Mouse (Mus musculus) limb, embryonic 13.5 days (tissue): ENCODE data around the gene Nufip2. TPM values are rescaled to one million over a fixed set of nuclear protein-coding genes. Genes with fewer than 3 reads are reported as not detected.

Source experiments
- ATAC-seq: fragments of 200-750 bp; cut with Nextera tagmentation; 2 replicates; pipeline ENCODE4 v1.8.0; 2017; ENCODE audit warnings: low read depth, moderate number of reproducible peaks, moderate TSS enrichment; ENCODE audit not compliant: low FRiP score
- H3K27ac ChIP-seq: fragments of 300-500 bp; sonication (generic); 2 replicates; pipeline ENCODE4 v1.5.1; 2015; ENCODE audit warnings: inconsistent platforms, mild to moderate bottlenecking, moderate library complexity
- H3K27me3 ChIP-seq: fragments of 300-500 bp; sonication (generic); 2 replicates; pipeline ENCODE4 v1.6.1; 2015; ENCODE audit warnings: mild to moderate bottlenecking, inconsistent platforms
- H3K36me3 ChIP-seq: fragments of 300-500 bp; sonication (generic); 2 replicates; pipeline ENCODE4 v1.6.1; 2015; ENCODE audit warnings: inconsistent platforms, mild to moderate bottlenecking, moderate library complexity
- H3K4me1 ChIP-seq: fragments of 300-500 bp; sonication (generic); 2 replicates; pipeline ENCODE4 v1.6.1; 2015; ENCODE audit warnings: inconsistent platforms
- H3K4me2 ChIP-seq: fragments of 300-500 bp; sonication (generic); replicated peaks from 2 replicates; pipeline ENCODE4 v1.6.1; 2015; ENCODE audit warnings: inconsistent platforms, mild to moderate bottlenecking, moderate library complexity
- H3K4me3 ChIP-seq: fragments of 300-500 bp; sonication (generic); 2 replicates; pipeline ENCODE4 v1.5.1; 2015; ENCODE audit warnings: moderate library complexity, mild to moderate bottlenecking, inconsistent platforms
- H3K9ac ChIP-seq: fragments of 300-500 bp; sonication (generic); 2 replicates; pipeline ENCODE4 v1.6.1; 2015; ENCODE audit warnings: mild to moderate bottlenecking, inconsistent platforms
- H3K9me3 ChIP-seq: fragments of 300-500 bp; sonication (generic); 2 replicates; pipeline ENCODE4 v1.6.1; 2016; ENCODE audit warnings: inconsistent platforms
- WGBS: fragments of 180-500 bp; shearing (Covaris S2); methylation state at CpG from one replicate; pipeline ENCODE4 v1.1.7; 2015; 5-methylcytosine and 5-hydroxymethylcytosine counted together
- polyA plus RNA-seq: library from polyadenylated mRNA; unstranded; fragments of >200 nt; fragmentation: Nextera tagmentation; extraction: Ambion mirVana; gene quantifications from 2 replicates; pipeline ENCODE4 v1.2.1, GENCODE M21; 2015

Gene Nufip2
- polyA plus RNA-seq, 1 experiment from 2014 or later = 4.7 TPM

GRCm38 (mm10) chr11:77673428-77673991 is 12.4 kb upstream of the Nufip2 start:
- H3K4me1 ChIP-seq = no peaks in the 10 kb centered on the region
- no peak for ATAC-seq
- H3K36me3 ChIP-seq = no peaks in the 10 kb centered on the region
- 66% methylated on average over 4 of the region's 4 CpGs for WGBS
- no peaks in the 10 kb centered on the region for H3K27me3 ChIP-seq
- no peak overlapping the region for H3K27ac ChIP-seq
- no peak overlapping the region for H3K4me2 ChIP-seq
- H3K9ac ChIP-seq = no peak overlapping the region
- no peak overlapping the region for H3K4me3 ChIP-seq
- peaks cover 12% of the 10 kb centered on the region; the same call in 1 of the 2 replicates for H3K9me3 ChIP-seq

DNA sequence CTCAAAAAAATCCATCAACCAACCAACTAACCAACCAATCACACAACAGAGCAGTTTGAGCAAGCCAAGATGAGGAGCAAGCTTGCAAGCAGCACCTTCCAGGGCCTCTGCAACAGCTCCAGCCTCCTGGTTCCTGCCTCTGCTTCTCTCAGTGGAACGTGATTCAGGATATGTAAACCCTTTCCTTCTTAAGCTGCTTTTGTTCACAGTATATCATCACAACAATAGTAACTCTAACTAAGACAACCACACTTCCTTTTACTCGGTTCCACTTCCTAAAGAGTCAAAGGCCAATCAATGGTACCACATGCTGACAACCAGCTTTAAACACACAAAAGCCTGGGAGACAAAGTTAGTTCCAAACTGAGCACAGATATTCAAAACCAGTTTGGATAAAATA is 5.9 kb upstream of the Nufip2 start:
- 44% methylated on average over 2 of the region's 2 CpGs for WGBS
- ATAC-seq = no peak
- Histone ChIP-seq H3K4me1 (no peaks in the 10 kb centered on the region), H3K27ac (no peak overlapping the region), H3K27me3 (no peaks in the 10 kb centered on the region), H3K36me3 (no peaks in the 10 kb centered on the region), H3K9ac (no peak overlapping the region), H3K4me2 (no peak overlapping the region), H3K4me3 (no peak overlapping the region), H3K9me3 (no peaks in the 10 kb centered on the region)

- ATAC-seq = no peak
- Histone ChIP-seq H3K4me1 (peaks cover 6% of the 10 kb centered on the region), H3K36me3 (peaks cover 3% of the 10 kb centered on the region; the same call in 1 of the 2 replicates), H3K9me3 (no peaks in the 10 kb centered on the region), H3K27me3 (no peaks in the 10 kb centered on the region), H3K4me2 (no peak overlapping the region), H3K27ac (no peak overlapping the region), H3K9ac (no peak overlapping the region), H3K4me3 (no peak overlapping the region)
- WGBS = 76% methylated on average over 2 of the region's 2 CpGs
Measured at GRCm38 (mm10) chr11:77684896-77685295, 1.1 kb upstream of the Nufip2 start.

DNA sequence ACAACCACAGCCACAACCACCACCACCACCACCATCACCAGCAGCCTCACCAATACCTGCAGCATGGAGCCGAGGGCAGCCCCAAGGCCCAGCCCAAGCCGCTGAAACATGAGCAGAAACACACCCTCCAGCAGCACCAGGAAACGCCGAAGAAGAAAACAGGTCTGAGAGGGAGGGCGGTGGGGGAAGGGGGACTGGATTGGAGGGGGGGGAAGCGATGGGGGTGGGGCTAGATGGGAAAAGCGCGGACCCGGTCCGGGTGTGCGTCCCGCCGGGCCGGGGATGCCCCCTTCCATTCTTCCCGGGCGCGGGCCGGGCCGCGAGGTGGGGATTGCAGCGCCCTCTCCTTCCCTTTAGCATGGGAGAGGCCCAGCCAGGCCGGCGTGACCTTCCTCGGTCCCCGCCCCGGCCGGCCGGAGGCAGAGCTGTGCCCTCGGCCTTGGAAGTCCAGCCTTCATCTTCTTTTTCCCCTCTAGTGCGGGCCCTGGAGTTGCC is 438 bp downstream of the Nufip2 start:
- peaks cover 8% of the 10 kb centered on the region for H3K36me3 ChIP-seq
- peak overlapping the region; percentile 100 for H3K4me3 ChIP-seq
- peak; percentile 38 for ATAC-seq
- peaks cover 6% of the 10 kb centered on the region for H3K4me1 ChIP-seq
- no peaks in the 10 kb centered on the region for H3K9me3 ChIP-seq
- no peaks in the 10 kb centered on the region for H3K27me3 ChIP-seq
- peak overlapping the region; percentile 99 for H3K9ac ChIP-seq
- 0% methylated on average over 26 of the region's 30 CpGs for WGBS
- H3K4me2 ChIP-seq = peak overlapping the region; percentile 73
- H3K27ac ChIP-seq = peak overlapping the region; percentile 98

DNA sequence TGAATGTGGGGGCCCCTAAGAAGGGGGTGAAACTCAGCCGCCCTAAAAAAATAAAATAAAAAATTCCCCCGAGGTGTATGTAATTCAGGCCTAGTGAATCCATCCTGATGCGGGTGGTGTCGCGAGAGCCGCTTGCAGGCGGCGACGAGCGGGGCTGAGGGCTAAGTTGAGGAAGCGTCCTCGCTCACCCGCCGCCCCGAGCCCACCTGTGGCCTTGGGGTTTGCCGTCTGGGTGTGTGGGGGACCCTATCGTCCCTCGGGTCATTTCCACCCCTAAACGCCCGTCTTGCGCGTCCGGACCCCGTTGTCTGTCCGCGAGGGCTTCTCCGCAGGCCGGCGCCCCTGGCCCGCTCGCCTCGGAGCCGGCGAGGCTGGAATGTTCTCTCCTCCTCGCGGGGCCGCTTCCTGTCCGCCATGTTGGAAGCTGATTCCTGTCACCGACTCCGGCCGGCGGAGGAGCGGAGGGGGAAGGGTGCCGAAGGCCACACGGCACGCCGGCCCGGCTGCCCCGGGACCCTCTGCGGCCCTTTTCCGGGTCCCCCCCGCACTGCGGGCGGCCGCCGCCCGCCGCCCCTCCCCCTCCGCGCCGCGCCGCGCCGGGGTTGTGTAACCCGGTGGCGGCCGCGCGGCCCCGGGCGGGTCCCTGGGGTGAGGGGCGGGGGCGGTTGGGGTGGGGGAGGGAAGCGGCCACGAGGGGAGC is 1.0 kb downstream of the Nufip2 start:
- H3K36me3 ChIP-seq = peaks cover 14% of the 10 kb centered on the region
- H3K4me2 ChIP-seq = peak overlapping the region; percentile 73
- peak overlapping the region; percentile 98 for H3K27ac ChIP-seq
- H3K4me1 ChIP-seq = peaks cover 6% of the 10 kb centered on the region
- under 1% methylated on average over 50 of the region's 76 CpGs for WGBS
- H3K27me3 ChIP-seq = no peaks in the 10 kb centered on the region
- H3K9me3 ChIP-seq = no peaks in the 10 kb centered on the region
- peak overlapping the region; percentile 100 for H3K4me3 ChIP-seq
- peak overlapping the region; percentile 99 for H3K9ac ChIP-seq
- ATAC-seq = peak; percentile 16; the same call in 1 of the 2 replicates

GRCm38 (mm10) chr11:77687541-77688131 is 1.7 kb downstream of the Nufip2 start:
- ATAC-seq = no peak
- 0% methylated on average over 24 of the region's 40 CpGs for WGBS
- no peaks in the 10 kb centered on the region for H3K27me3 ChIP-seq

DNA sequence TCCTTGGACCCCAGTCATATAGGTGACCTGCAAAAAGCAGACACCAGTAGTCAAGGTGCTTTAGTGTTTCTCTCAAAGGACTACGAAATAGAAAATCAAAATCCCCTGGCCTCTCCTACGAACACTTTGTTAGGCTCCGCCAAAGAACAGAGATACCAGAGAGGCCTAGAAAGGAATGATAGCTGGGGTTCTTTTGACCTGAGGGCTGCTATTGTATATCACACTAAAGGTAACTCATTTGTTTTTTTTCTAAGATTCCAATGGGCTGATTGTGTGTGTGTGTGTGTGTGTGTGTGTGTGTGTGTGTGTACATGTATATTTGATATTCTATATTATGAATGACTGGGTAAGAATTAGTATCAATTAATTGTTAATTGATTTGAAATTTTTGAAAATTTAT is 7.1 kb downstream of the Nufip2 start:
- Histone ChIP-seq H3K27ac (no peak overlapping the region), H3K4me3 (no peak overlapping the region), H3K36me3 (peaks cover 63% of the 10 kb centered on the region), H3K9ac (no peak overlapping the region), H3K4me2 (no peak overlapping the region), H3K9me3 (no peaks in the 10 kb centered on the region), H3K4me1 (peaks cover 9% of the 10 kb centered on the region), H3K27me3 (no peaks in the 10 kb centered on the region)
- no peak for ATAC-seq
- 98% methylated on average over 3 of the region's 3 CpGs for WGBS

More at GRCm38 (mm10) chr11:77687541-77688131, 1.7 kb downstream of the Nufip2 start:
- Histone ChIP-seq H3K9me3 (no peaks in the 10 kb centered on the region), H3K9ac (peak overlapping the region; percentile 99), H3K4me2 (peak overlapping the region; percentile 73), H3K27ac (peak overlapping the region; percentile 98), H3K4me1 (peaks cover 7% of the 10 kb centered on the region), H3K4me3 (peak overlapping the region; percentile 100), H3K36me3 (peaks cover 21% of the 10 kb centered on the region)

- ATAC-seq = no peak
- Histone ChIP-seq H3K36me3 (peaks cover 77% of the 10 kb centered on the region), H3K27me3 (no peaks in the 10 kb centered on the region), H3K4me3 (no peak overlapping the region), H3K9me3 (no peaks in the 10 kb centered on the region), H3K4me1 (0 out of 2 replicates have a peak, but pooled peaks cover 3% of the 10 kb centered on the region), H3K27ac (no peak overlapping the region), H3K4me2 (no peak overlapping the region), H3K9ac (no peak overlapping the region)
- WGBS = 69% methylated on average over 2 of the region's 2 CpGs
Measured at GRCm38 (mm10) chr11:77697232-77697631, 11.3 kb downstream of the Nufip2 start.

DNA sequence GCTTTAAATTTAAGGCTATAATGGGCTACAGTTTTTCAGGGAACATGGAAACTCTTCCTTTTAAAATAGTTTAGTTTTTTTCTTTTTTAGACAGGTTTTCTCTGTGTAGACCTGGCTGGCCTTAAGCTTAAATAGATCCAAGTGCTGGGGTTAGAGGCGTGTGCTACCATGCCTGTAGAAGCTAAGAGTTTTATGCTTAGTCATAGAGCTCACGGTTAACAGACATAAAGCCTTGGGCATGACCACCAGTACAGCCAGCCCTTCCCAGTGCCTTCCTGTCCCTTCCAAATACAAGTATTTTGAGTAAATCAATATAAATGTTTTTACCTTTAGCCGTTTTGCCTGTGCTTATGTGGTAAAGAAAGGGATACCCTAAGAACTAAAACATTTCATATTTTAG is 20.0 kb downstream of the Nufip2 start:
- Histone ChIP-seq H3K27me3 (no peaks in the 10 kb centered on the region), H3K36me3 (peaks cover 60% of the 10 kb centered on the region), H3K4me2 (no peak overlapping the region), H3K9ac (no peak overlapping the region), H3K4me1 (no peaks in the 10 kb centered on the region), H3K4me3 (no peak overlapping the region), H3K27ac (no peak overlapping the region), H3K9me3 (no peaks in the 10 kb centered on the region)
- WGBS = 91% methylated on average over 3 of the region's 3 CpGs
- ATAC-seq = no peak

DNA sequence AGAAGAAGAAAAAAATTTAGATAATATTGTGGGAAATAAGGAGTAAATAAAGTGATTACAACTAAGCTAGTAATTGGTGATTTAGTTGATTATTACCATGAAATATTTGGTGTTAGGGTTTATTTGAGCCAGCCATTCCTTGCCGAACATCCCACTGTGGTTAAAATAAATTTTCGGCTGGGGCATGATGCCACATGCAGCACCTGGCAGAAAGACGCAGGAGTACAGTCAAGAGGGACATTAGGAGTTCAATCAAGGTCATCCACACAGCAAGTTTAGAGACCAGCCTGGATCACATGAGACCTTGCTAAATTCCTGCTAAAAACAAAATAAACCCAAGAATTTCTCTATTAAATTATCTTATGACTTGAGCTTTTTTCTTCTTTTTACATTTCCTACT is 23.1 kb downstream of the Nufip2 start:
- H3K36me3 ChIP-seq = peaks cover 43% of the 10 kb centered on the region
- 75% methylated on average over 3 of the region's 3 CpGs for whole genome bisulfite sequencing

DNA sequence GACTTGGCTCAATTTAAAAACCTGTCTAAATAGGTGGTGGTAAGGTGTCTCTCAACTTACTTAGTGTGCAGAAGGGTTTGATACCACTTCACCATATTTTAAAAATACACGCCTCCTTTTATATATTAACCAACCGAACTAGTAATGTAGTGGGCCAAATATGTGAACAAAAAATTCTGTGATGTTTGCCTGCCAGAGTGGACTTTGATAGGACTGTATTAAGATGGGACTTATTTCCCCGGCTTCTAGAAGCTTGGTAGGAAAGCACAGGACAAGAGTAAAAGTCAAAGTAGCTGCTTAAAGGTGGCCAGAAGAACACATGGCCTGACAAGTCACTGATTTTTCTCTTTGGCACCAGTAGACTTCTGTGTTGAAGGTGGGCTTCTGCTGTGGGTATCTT is 27.8 kb downstream of the Nufip2 start:
- H3K36me3 ChIP-seq = peaks cover 20% of the 10 kb centered on the region; the same call in 1 of the 2 replicates
- H3K27ac ChIP-seq = no peak overlapping the region
- H3K9ac ChIP-seq = no peak overlapping the region
- no peak overlapping the region for H3K4me2 ChIP-seq
- no peaks in the 10 kb centered on the region for H3K4me1 ChIP-seq
- no peaks in the 10 kb centered on the region for H3K27me3 ChIP-seq
- no peaks in the 10 kb centered on the region for H3K9me3 ChIP-seq
- H3K4me3 ChIP-seq = no peak overlapping the region
- WGBS = 95% methylated on average over 3 of the region's 3 CpGs
- ATAC-seq = no peak

More for the DNA sequence above, 23.1 kb downstream of the Nufip2 start:
- no peaks in the 10 kb centered on the region for H3K9me3 ChIP-seq
- H3K4me1 ChIP-seq = no peaks in the 10 kb centered on the region
- H3K27ac ChIP-seq = no peak overlapping the region
- H3K9ac ChIP-seq = no peak overlapping the region
- H3K27me3 ChIP-seq = no peaks in the 10 kb centered on the region
- H3K4me3 ChIP-seq = no peak overlapping the region
- H3K4me2 ChIP-seq = no peak overlapping the region
- ATAC-seq = no peak

DNA sequence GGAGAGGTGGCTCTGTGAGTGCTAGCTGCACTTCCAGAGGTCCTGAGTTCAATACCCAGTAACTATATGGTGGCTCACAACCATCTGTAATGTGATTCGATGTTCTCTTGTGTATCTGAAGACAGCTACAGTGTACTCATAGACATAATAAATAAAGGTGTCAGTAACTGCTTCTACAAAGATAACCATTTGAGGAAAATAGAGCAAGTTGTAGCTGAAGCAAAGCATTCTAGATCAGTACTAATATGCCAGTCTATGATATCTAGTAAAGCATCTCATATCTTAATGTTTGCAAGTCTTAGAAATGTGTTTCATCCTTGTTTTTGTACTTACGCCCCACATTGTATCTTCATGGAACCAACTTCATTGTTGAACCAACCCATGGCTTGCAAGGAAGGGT is 33.1 kb downstream of the Nufip2 start:
- Histone ChIP-seq H3K9ac (no peak overlapping the region), H3K4me1 (no peaks in the 10 kb centered on the region), H3K4me2 (no peak overlapping the region), H3K4me3 (no peak overlapping the region), H3K27me3 (no peaks in the 10 kb centered on the region), H3K36me3 (peaks cover 10% of the 10 kb centered on the region; the same call in 1 of the 2 replicates), H3K27ac (no peak overlapping the region), H3K9me3 (no peaks in the 10 kb centered on the region)
- 98% methylated on average over 2 of the region's 2 CpGs for WGBS
- ATAC-seq = no peak
